In the genomic region with DNA sequence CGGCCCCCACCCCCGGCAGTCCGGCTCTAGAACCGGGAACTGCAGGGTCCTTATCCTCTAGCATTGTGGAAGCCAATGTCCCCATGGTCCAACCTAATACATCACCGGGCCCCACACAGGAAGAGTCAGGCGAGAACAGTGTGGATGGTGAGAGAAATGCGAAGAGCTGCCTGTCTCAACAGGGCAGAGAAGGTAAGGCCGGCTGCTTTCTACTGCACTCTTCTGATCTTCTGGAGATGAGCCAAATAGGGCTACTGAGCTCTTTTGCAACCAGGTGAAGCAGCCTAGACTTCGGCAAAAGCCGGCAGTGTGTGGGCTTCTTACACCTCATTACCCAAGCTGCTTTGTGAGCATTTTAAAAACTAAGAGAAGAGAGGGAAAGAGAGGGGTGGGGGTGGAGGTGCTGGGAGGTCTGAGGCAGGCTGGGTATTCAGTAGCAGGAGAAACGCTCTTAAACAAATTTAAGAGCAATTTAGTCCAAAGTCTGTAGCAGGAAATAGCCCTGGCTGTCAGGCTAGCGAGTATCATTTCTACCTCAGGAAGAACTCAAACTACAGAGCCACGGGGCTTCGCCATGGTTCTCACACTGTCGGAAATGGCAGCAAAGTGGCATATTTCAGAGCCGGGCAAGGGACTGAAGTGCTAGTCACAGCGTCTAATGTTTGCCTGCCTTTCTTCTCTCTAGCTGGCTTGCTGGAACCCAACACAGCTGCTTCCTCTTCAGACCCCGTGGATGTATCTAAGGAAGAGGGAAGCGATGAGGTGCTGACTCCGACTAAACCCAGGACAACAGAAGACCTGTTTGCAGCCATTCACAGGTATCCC, we compare ENCODE assay signal across 8 mouse cellular contexts. TPM values are rescaled to one million over a fixed set of nuclear protein-coding genes. Genes with fewer than 3 reads are reported as not detected.
DNase-seq lines count a peak whose midpoint lies in the region; ATAC-seq and TF ChIP-seq lines count a peak whose summit lies in the region.

No protein-coding gene starts in this region.

- TF ChIP-seq POLR2A in CH12.LX (IDR thresholded peaks at IDR 0.05; ENCODE audit: low read depth, low read length) = no peak

- H3K79me2 ChIP-seq in CH12.LX (replicated peaks; ENCODE audit: control insufficient read depth, extremely low read depth, insufficient read depth, poor library complexity, severe bottlenecking) = no peaks in the 10 kb centered on the region

- H3K4me2 ChIP-seq in CH12.LX (ENCODE audit: insufficient read depth, low read depth, poor library complexity, severe bottlenecking) = peak overlapping the region; percentile 96
- no peak overlapping the region for H3K4me2 ChIP-seq in embryonic facial prominence, embryonic 12.5 days (replicated peaks)
- no peak overlapping the region for H3K4me2 ChIP-seq in kidney, postnatal 0 days (ENCODE audit: low read length)
- H3K4me2 ChIP-seq in stomach, postnatal 0 days (replicated peaks; ENCODE audit: low read depth) = no peak overlapping the region

- dilution Hi-C loops in CH12.LX (cut with MboI; ENCODE audit: extremely low pct_ligation_motif_present, extremely low pct_unique_long_range_greater_than_20kb, low sequenced_read_pairs) = no loop called here

- no peak for TF ChIP-seq EP300 in CH12.LX (IDR thresholded peaks at IDR 0.05; ENCODE audit: low read length)
- no peak for TF ChIP-seq EP300 in stomach, postnatal 0 days (optimal IDR thresholded peaks at IDR 0.05)

- WGBS in embryonic facial prominence, embryonic 12.5 days = 71% methylated on average over 20 of the region's 20 CpGs
- WGBS in kidney, postnatal 0 days = 64% methylated on average over 20 of the region's 20 CpGs
- 68% methylated on average over 20 of the region's 20 CpGs for WGBS in stomach, postnatal 0 days

- H3K27me3 ChIP-seq in CH12.LX (replicated peaks) = no peaks in the 10 kb centered on the region
- H3K27me3 ChIP-seq in embryonic facial prominence, embryonic 12.5 days = no peaks in the 10 kb centered on the region
- H3K27me3 ChIP-seq in kidney, postnatal 0 days (ENCODE audit: insufficient read depth, low read length) = no peaks in the 10 kb centered on the region
- H3K27me3 ChIP-seq in stomach, postnatal 0 days (ENCODE audit: control insufficient read depth, insufficient read depth, low read length) = no peaks in the 10 kb centered on the region

- TF ChIP-seq RAD21 in CH12.LX (IDR thresholded peaks at IDR 0.05; ENCODE audit: low read depth, low read length) = no peak

- no peaks in the 10 kb centered on the region for H3K9me3 ChIP-seq in CH12.LX (replicated peaks; ENCODE audit: low read length)
- H3K9me3 ChIP-seq in embryonic facial prominence, embryonic 12.5 days = no peaks in the 10 kb centered on the region
- no peaks in the 10 kb centered on the region for H3K9me3 ChIP-seq in kidney, postnatal 0 days (replicated peaks; ENCODE audit: low read length)
- no peaks in the 10 kb centered on the region for H3K9me3 ChIP-seq in stomach, postnatal 0 days (ENCODE audit: control insufficient read depth, low read length)

- no peak for TF ChIP-seq CTCF in CH12.LX (conservative IDR thresholded peaks at IDR 0.05 in 1 of 2, IDR thresholded peaks at IDR 0.05 in 1 of 2; ENCODE audit: low read depth in 2 of 2, low read length in 2 of 2)
- no peak for TF ChIP-seq CTCF in kidney, postnatal 0 days (IDR thresholded peaks at IDR 0.05; ENCODE audit: low read depth)
- no peak for TF ChIP-seq CTCF in stomach, postnatal 0 days (IDR thresholded peaks at IDR 0.05; ENCODE audit: low read depth)

- H3K4me1 ChIP-seq in CH12.LX (ENCODE audit: control insufficient read depth in 1 of 2, insufficient read depth in 2 of 2) = no peaks in the 10 kb centered on the region
- H3K4me1 ChIP-seq in embryonic facial prominence, embryonic 12.5 days = peaks cover 12% of the 10 kb centered on the region; the same call in 1 of the 2 replicates
- peaks cover 12% of the 10 kb centered on the region; the same call in 1 of the 2 replicates for H3K4me1 ChIP-seq in kidney, postnatal 0 days (replicated peaks; ENCODE audit: insufficient read depth, low read length)
- no peaks in the 10 kb centered on the region for H3K4me1 ChIP-seq in stomach, postnatal 0 days (replicated peaks; ENCODE audit: control insufficient read depth, insufficient read depth)

- ATAC-seq in embryonic facial prominence, embryonic 12.5 days (ENCODE audit: insufficient number of reproducible peaks, insufficient read depth, low FRiP score, low TSS enrichment) = peak; percentile 33; the same call in 1 of the 2 replicates
- peak; percentile 31; the same call in 1 of the 2 replicates for ATAC-seq in kidney, postnatal 0 days (replicated peaks; ENCODE audit: low FRiP score, low read depth)
- ATAC-seq in stomach, postnatal 0 days (ENCODE audit: low FRiP score, low TSS enrichment) = no peak
- ATAC-seq in monocyte, adult 5-6 weeks (replicated peaks; ENCODE audit: insufficient number of reproducible peaks, low FRiP score, low TSS enrichment, poor library complexity, severe bottlenecking) = no peak

- no peak overlapping the region for H3K4me3 ChIP-seq in CH12.LX (replicated peaks in 1 of 3; ENCODE audit: low read depth in 2 of 3, low read length in 2 of 3, poor library complexity in 1 of 3)
- H3K4me3 ChIP-seq in embryonic facial prominence, embryonic 12.5 days = no peak overlapping the region
- H3K4me3 ChIP-seq in kidney, postnatal 0 days (replicated peaks; ENCODE audit: low read depth, low read length) = no peak overlapping the region
- H3K4me3 ChIP-seq in stomach, postnatal 0 days (ENCODE audit: low read depth, low read length) = no peak overlapping the region

- H3K36me3 ChIP-seq in CH12.LX (replicated peaks in 1 of 2; ENCODE audit: control insufficient read depth in 1 of 2, insufficient read depth in 1 of 2, low read length in 1 of 2) = no peaks in the 10 kb centered on the region
- peaks cover 35% of the 10 kb centered on the region for H3K36me3 ChIP-seq in embryonic facial prominence, embryonic 12.5 days
- peaks cover 26% of the 10 kb centered on the region for H3K36me3 ChIP-seq in kidney, postnatal 0 days (ENCODE audit: insufficient read depth, low read length)
- no peaks in the 10 kb centered on the region; the same call in 1 of the 2 replicates for H3K36me3 ChIP-seq in stomach, postnatal 0 days (ENCODE audit: control insufficient read depth, insufficient read depth, low read length)

- DNase-seq in kidney, adult 18-20 months = peak; percentile 38
- DNase-seq in kidney, adult 8-10 months = no peak
- DNase-seq in CH12.LX (ENCODE audit: extremely low read depth) = no peak
- DNase-seq in kidney, postnatal 0 days (ENCODE audit: low spot score) = no peak
- no peak for DNase-seq in stomach, postnatal 0 days (ENCODE audit: low spot score)
- DNase-seq in adrenal gland, adult (ENCODE audit: inconsistent age in 2 of 2, low spot score in 1 of 2) = no peak

- in situ Hi-C loops in CH12.LX (cut with MboI; ENCODE audit: low pct_ligation_motif_present, low pct_unique_long_range_greater_than_20kb, low sequenced_read_pairs) = no loop called here

- H3K27ac ChIP-seq in CH12.LX (ENCODE audit: insufficient read depth, low read depth) = no peak overlapping the region
- H3K27ac ChIP-seq in embryonic facial prominence, embryonic 12.5 days = no peak overlapping the region
- peak overlapping the region; percentile 44; the same call in 1 of the 2 replicates for H3K27ac ChIP-seq in kidney, postnatal 0 days
- H3K27ac ChIP-seq in stomach, postnatal 0 days (replicated peaks) = no peak overlapping the region

- H3K9ac ChIP-seq in CH12.LX (ENCODE audit: insufficient read depth, low read depth) = no peak overlapping the region
- no peak overlapping the region for H3K9ac ChIP-seq in embryonic facial prominence, embryonic 12.5 days
- H3K9ac ChIP-seq in kidney, postnatal 0 days (ENCODE audit: low read depth, low read length) = no peak overlapping the region
- H3K9ac ChIP-seq in stomach, postnatal 0 days (ENCODE audit: low read length) = no peak overlapping the region

TF ChIP-seq in CH12.LX, 34 proteins besides CTCF, POLR2A, EP300 and RAD21:
- TF ChIP-seq E2F4 (IDR thresholded peaks at IDR 0.05; ENCODE audit: insufficient replicate concordance, low read depth, low read length) = no peak
- no peak for TF ChIP-seq JUND (conservative IDR thresholded peaks at IDR 0.05; ENCODE audit: low read depth, low read length)
- no peak for TF ChIP-seq PAX5 (IDR thresholded peaks at IDR 0.05; ENCODE audit: low read length)
- no peak for TF ChIP-seq TBP (conservative IDR thresholded peaks at IDR 0.05; ENCODE audit: low read depth, low read length)
- TF ChIP-seq ZKSCAN1 (IDR thresholded peaks at IDR 0.05; ENCODE audit: borderline replicate concordance, low read depth, low read length) = no peak
- no peak for TF ChIP-seq BHLHE40 (IDR thresholded peaks at IDR 0.05; ENCODE audit: low read depth, low read length)
- no peak for TF ChIP-seq ZNF384 (IDR thresholded peaks at IDR 0.05; ENCODE audit: low read depth, low read length)
- no peak for TF ChIP-seq POLR2AphosphoS2 (IDR thresholded peaks at IDR 0.05; ENCODE audit: low read depth, low read length)

RNA-seq across cellular contexts. Expression of a gene that starts 18.8 kb away (rescaled TPM):
- total RNA-seq in CH12.LX (2012; rRNA removed) (0.08 TPM in 1 of 2 replicates, not detected in the other), CH12.LX (2014; rRNA removed) (not detected in 2 replicates)
- not detected in 2 replicates for polyA plus RNA-seq in CH12.LX (2012; ENCODE audit: insufficient read length, low read depth)
- 16.7 and 19.7 TPM in 2 replicates for polyA plus RNA-seq in embryonic facial prominence, embryonic 12.5 days (2016; fragmentation: Nextera tagmentation; extraction: Ambion mirVana)
- 18.2 and 19.1 TPM in 2 replicates for polyA plus RNA-seq in kidney, postnatal 0 days (2015; fragmentation: Nextera tagmentation; extraction: Ambion mirVana)
- 112 and 129 TPM in 2 replicates for polyA plus RNA-seq in stomach, postnatal 0 days (2015; fragmentation: Nextera tagmentation; extraction: Ambion mirVana)
- 0.29 to 1.2 TPM in 2 of 3 replicates, not detected in the other for total RNA-seq in monocyte, adult 5-6 weeks (2017)

Comparison
In these comparisons a context has a peak if more than half of its experiments do, and no peak if none do; other contexts are left out.
1. ATAC-seq: peak in embryonic facial prominence, embryonic 12.5 days (single experiment) and kidney, postnatal 0 days (single experiment); none in stomach, postnatal 0 days (single experiment) and monocyte, adult 5-6 weeks (single experiment).
2. RNA of a gene that starts 18.8 kb away (polyA plus RNA-seq): 112 to 129 TPM in stomach, postnatal 0 days, 16.7 to 19.7 TPM in embryonic facial prominence, embryonic 12.5 days and 18.2 to 19.1 TPM in kidney, postnatal 0 days; not detected in CH12.LX; every median in the first group is over 10 times any median in the second.